Mouse (Mus musculus) limb, embryonic 14.5 days (tissue): Measurements from ENCODE around the gene Ppm1b. TPM values are rescaled to one million over a fixed set of nuclear protein-coding genes. Genes with fewer than 3 reads are reported as not detected.
A peak's percentile ranks its signal among the peaks of the same experiment; 100 is the strongest.
"Not testable (repeated sequence)": the region's sequence is repeated elsewhere in the genome, so short reads cannot be mapped to it uniquely, and the experiment has no call there.

Experiments
- ATAC-seq: fragments of 200-750 bp; cut with Nextera tagmentation; 2 replicates; pipeline ENCODE4 v1.8.0; 2017; ENCODE audit warnings: low read depth, moderate number of reproducible peaks, moderate TSS enrichment; ENCODE audit not compliant: low FRiP score
- DNase-seq: peaks from one replicate; pipeline ENCODE4 v3.0.0-alpha.2; 2015; ENCODE audit warnings: low spot score
- H3K27ac ChIP-seq: fragments of 300-500 bp; sonication (generic); replicated peaks from 2 replicates; pipeline ENCODE4 v1.5.1; 2014; ENCODE audit warnings: low read depth, mild to moderate bottlenecking, low read length, moderate library complexity, mixed read lengths
- H3K27me3 ChIP-seq: fragments of 300-500 bp; sonication (generic); 2 replicates; pipeline ENCODE4 v1.6.1; 2014; ENCODE audit warnings: low read length, mixed read lengths; ENCODE audit not compliant: control insufficient read depth, insufficient read depth
- H3K36me3 ChIP-seq: fragments of 300-500 bp; sonication (generic); 2 replicates; pipeline ENCODE4 v1.6.1; 2014; ENCODE audit warnings: mild to moderate bottlenecking, low read length, moderate library complexity, mixed read lengths; ENCODE audit not compliant: control insufficient read depth, insufficient read depth
- H3K4me1 ChIP-seq: fragments of 300-500 bp; sonication (generic); 2 replicates; pipeline ENCODE4 v1.6.1; 2014; ENCODE audit warnings: antibody characterized with exemption, low read length, mixed read lengths; ENCODE audit not compliant: control insufficient read depth, insufficient read depth
- H3K4me2 ChIP-seq: fragments of 300-500 bp; sonication (generic); replicated peaks from 2 replicates; pipeline ENCODE4 v1.6.1; 2014; ENCODE audit warnings: low read depth, mild to moderate bottlenecking, low read length, moderate library complexity; ENCODE audit not compliant: severe bottlenecking
- H3K4me3 ChIP-seq: fragments of 300-500 bp; sonication (generic); replicated peaks from 2 replicates; pipeline ENCODE4 v1.5.1; 2014; ENCODE audit warnings: low read length
- H3K9ac ChIP-seq: fragments of 300-500 bp; sonication (generic); 2 replicates; pipeline ENCODE4 v1.6.1; 2014; ENCODE audit warnings: mild to moderate bottlenecking, low read depth, low read length, moderate library complexity; ENCODE audit not compliant: severe bottlenecking
- H3K9me3 ChIP-seq: fragments of 300-500 bp; sonication (generic); 2 replicates; pipeline ENCODE4 v1.6.1; 2016; ENCODE audit warnings: low read length; ENCODE audit not compliant: control insufficient read depth
- POLR2A ChIP-seq: fragments of 200-500 bp; IDR thresholded peaks from 2 replicates; pipeline ENCODE4 v1.8.0; 2012; ENCODE audit warnings: inconsistent platforms, mild to moderate bottlenecking, moderate library complexity, borderline replicate concordance; ENCODE audit not compliant: insufficient read depth, insufficient read length; ENCODE audit errors: extremely low read depth
- WGBS: fragments of 180-500 bp; shearing (Covaris S2); extraction: QIAGEN DNeasy Blood & Tissue Kit; methylation state at CpG from one replicate; pipeline ENCODE4 v1.1.7; 2014; 5-methylcytosine and 5-hydroxymethylcytosine counted together
- polyA plus RNA-seq, 2 experiments: library from polyadenylated mRNA; depleted of rRNA in 1 of 2; stranded (reverse) in 1 of 2; unstranded in 1 of 2; fragments of >200 nt; fragmentation: Nextera tagmentation in 1 of 2; extraction: Ambion mirVana in 1 of 2; gene quantifications; 2 replicates each; pipeline versions ENCODE4 v1.2.1 to v1.2.3; 2012 to 2014

Ppm1b gene
- polyA plus RNA-seq, 2 experiments = 59.9 to 69.3 TPM

DNA sequence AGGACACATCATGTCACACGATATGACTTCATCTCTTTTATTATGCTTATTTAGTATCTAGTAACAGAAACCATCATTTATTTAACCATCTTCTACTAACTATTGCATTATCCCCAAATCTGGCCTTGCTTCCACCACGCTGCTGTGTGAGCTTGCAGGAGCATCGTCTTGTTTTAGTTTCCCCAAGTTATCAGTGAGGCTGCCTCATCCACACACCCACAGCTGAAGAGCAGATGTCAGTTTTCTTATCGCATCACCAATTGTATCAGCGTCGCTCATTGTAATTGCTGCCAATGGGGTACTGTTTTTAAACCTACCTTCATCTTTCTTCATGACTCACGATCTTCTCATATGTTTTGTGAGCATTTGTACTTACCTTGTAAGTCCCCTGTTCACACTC lies 23.6 kb upstream of the Ppm1b start:
- TF ChIP-seq POLR2A = no peak
- H3K4me1 ChIP-seq = 0 out of 2 replicates have a peak, but pooled peaks cover 6% of the 10 kb centered on the region
- no peak overlapping the region for H3K9ac ChIP-seq
- no peak overlapping the region for H3K4me3 ChIP-seq
- no peaks in the 10 kb centered on the region for H3K27me3 ChIP-seq
- H3K9me3 ChIP-seq = peaks cover 4% of the 10 kb centered on the region; the same call in 1 of the 2 replicates
- no peak for DNase-seq
- no peaks in the 10 kb centered on the region for H3K36me3 ChIP-seq
- WGBS = 90% methylated on average over 7 of the region's 7 CpGs
- no peak overlapping the region for H3K4me2 ChIP-seq
- ATAC-seq = no peak
- H3K27ac ChIP-seq = no peak overlapping the region

GRCm38 (mm10) chr17:84933968-84934367 lies 22.6 kb upstream of the Ppm1b start:
- DNase-seq (no peak), ATAC-seq (no peak)
- Histone ChIP-seq H3K9ac (no peak overlapping the region), H3K4me1 (0 out of 2 replicates have a peak, but pooled peaks cover 6% of the 10 kb centered on the region), H3K27me3 (no peaks in the 10 kb centered on the region), H3K36me3 (no peaks in the 10 kb centered on the region), H3K4me2 (no peak overlapping the region), H3K4me3 (no peak overlapping the region), H3K9me3 (peaks cover 4% of the 10 kb centered on the region; the same call in 1 of the 2 replicates), H3K27ac (no peak overlapping the region)
- no peak for TF ChIP-seq POLR2A
- 68% methylated on average over 5 of the region's 5 CpGs for WGBS

DNA sequence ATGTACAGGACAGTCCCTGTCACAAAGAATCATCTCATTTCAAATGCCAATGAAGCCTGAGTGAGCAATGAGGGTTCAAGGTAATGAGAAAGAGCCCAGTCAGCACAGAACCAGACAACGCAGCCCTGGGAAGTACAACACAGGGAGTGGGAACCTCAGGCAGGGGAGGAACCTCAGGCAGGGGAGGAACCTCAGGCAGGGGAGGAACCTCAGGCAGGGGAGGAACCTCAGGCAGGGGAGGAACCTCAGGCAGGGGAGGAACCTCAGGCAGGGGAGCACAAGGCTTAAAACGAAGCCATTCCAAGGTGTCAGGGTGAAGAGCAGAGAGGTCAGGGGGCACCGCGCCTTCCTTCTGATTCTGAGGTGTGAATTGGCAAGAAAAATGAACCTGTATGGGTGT lies 20.9 kb upstream of the Ppm1b start:
- not testable (repeated sequence) for H3K9me3 ChIP-seq, H3K27me3 ChIP-seq, H3K27ac ChIP-seq, H3K9ac ChIP-seq, H3K36me3 ChIP-seq, H3K4me2 ChIP-seq, H3K4me3 ChIP-seq, ATAC-seq, H3K4me1 ChIP-seq, DNase-seq
- 43% methylated on average over 4 of the region's 4 CpGs for WGBS

DNA sequence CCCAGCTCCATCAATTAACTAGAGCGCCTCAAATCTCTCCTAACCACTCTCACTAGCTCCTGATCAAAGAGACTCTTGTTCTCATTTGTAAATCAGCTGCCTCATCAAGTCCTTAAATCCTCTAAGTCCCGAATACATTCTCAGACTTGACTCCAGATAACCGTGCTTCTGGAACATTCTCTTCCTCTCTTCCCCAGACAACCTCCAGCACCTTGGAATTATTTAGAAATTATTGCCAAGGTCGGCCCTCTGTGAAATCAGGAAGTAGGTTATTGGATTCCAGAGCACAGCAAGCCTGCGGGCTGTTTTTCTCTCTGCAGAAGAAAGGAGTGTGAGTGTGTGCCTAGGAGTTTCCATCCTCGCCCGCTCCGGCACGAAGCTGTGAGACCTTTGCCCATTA lies 20.2 kb upstream of the Ppm1b start:
- H3K9ac ChIP-seq = no peak overlapping the region
- TF ChIP-seq POLR2A = no peak
- 0 out of 2 replicates have a peak, but pooled peaks cover 6% of the 10 kb centered on the region for H3K4me1 ChIP-seq
- no peak for DNase-seq
- H3K36me3 ChIP-seq = no peaks in the 10 kb centered on the region
- H3K27me3 ChIP-seq = no peaks in the 10 kb centered on the region
- no peak overlapping the region for H3K27ac ChIP-seq
- H3K4me3 ChIP-seq = no peak overlapping the region
- peak overlapping the region; percentile 23; the same call in 1 of the 2 replicates for H3K4me2 ChIP-seq
- peaks cover 4% of the 10 kb centered on the region; the same call in 1 of the 2 replicates for H3K9me3 ChIP-seq
- WGBS = 15% methylated on average over 9 of the region's 9 CpGs
- ATAC-seq = no peak

DNA sequence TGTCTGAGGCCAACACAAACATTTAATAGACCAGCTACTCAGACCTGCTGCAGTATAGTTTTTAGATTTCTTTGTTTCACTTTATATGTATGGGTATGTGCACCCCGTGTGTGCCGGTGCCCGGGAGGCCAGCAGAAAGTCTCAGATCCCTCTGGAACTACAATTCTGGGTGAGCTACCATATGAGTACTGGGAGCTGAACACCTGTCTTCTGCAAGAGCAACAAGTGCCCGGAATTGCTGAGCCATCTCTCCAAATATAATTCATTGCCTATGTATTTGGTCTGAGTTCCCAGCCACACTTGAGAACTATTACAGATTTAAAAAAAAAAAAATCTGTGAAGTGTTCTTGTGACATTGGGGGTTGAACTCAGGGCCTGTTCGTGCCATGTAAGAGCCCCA lies 19.7 kb upstream of the Ppm1b start:
- Histone ChIP-seq H3K27me3 (no peaks in the 10 kb centered on the region), H3K27ac (no peak overlapping the region), H3K9ac (no peak overlapping the region), H3K9me3 (peaks cover 4% of the 10 kb centered on the region; the same call in 1 of the 2 replicates), H3K4me3 (no peak overlapping the region), H3K4me1 (0 out of 2 replicates have a peak, but pooled peaks cover 6% of the 10 kb centered on the region), H3K4me2 (peak overlapping the region; percentile 23; the same call in 1 of the 2 replicates), H3K36me3 (no peaks in the 10 kb centered on the region)
- no peak for TF ChIP-seq POLR2A
- 73% methylated on average over 5 of the region's 5 CpGs for WGBS
- no peak for DNase-seq
- ATAC-seq = no peak

DNA sequence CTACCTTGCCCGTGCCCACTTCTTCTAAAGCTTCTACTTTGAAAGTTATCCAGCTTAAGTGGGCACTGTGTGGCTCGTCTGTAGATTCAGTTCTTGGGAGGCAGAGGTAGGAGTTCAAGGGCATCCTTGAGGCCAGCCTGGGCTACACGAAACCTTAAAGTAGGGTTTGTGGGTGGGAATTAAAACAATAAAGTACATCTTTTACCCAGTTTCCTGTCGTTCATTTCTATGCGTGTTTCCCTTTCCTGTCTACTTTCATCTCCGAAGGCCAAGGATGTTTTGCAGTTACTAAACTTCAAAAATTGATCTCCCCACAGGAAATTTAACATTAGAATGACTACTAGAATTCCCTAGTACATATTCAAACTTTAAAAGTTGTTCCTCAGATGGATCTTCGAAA lies 19.3 kb upstream of the Ppm1b start:
- no peak for TF ChIP-seq POLR2A
- Histone ChIP-seq H3K4me2 (no peak overlapping the region), H3K4me1 (0 out of 2 replicates have a peak, but pooled peaks cover 6% of the 10 kb centered on the region), H3K9me3 (peaks cover 1% of the 10 kb centered on the region; the same call in 1 of the 2 replicates), H3K36me3 (no peaks in the 10 kb centered on the region), H3K4me3 (no peak overlapping the region), H3K27me3 (no peaks in the 10 kb centered on the region), H3K27ac (no peak overlapping the region), H3K9ac (no peak overlapping the region)
- 85% methylated on average over 7 of the region's 7 CpGs for WGBS
- DNase-seq (no peak), ATAC-seq (no peak)
